Mouse (Mus musculus): ENCODE data around the gene Lrr1. TPM values are rescaled to one million over a fixed set of nuclear protein-coding genes. Genes with fewer than 3 reads are reported as not detected.

The Lrr1 gene
- total and polyA plus RNA-seq, 3 experiments: 9.2 to 35.0 (median 23.8) TPM

DNA sequence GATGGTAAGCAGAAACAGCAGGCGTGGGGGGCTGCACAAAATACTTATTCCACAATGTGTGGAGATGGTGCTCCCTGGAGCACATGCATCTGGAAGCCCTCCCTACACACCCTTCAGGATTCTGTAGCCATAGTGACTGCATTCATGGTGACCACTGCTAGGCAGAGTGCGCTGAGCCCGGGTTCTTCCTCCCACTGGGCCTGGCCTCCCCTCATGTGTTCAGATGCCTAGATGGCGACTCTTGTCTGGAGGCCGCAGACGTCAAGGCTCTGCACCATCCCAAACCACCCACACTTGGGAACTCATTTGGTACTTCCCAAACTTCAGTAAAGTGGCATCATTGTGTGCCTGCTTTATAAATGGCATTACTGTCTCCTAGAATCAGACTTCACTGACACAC, 25.2 kb upstream of the Lrr1 start:
- no peak for TF ChIP-seq MXI1 (IDR thresholded peaks at IDR 0.05; ENCODE audit: low read depth, low read length)
- no peak for TF ChIP-seq POLR2AphosphoS2 (IDR thresholded peaks at IDR 0.05; ENCODE audit: low read depth, low read length)
- TF ChIP-seq SMC3 (IDR thresholded peaks at IDR 0.05; ENCODE audit: low read depth, low read length): no peak
- TF ChIP-seq ETS1 (conservative IDR thresholded peaks at IDR 0.05; ENCODE audit: low read depth, low read length): no peak
- TF ChIP-seq CHD2 (IDR thresholded peaks at IDR 0.05; ENCODE audit: low read length): no peak
- TF ChIP-seq MYC (IDR thresholded peaks at IDR 0.05; ENCODE audit: low read depth, low read length): no peak
- TF ChIP-seq TBP (conservative IDR thresholded peaks at IDR 0.05; ENCODE audit: low read depth, low read length): no peak
- H3K27ac ChIP-seq (ENCODE audit: insufficient read depth, low read depth): no peak overlapping the region
- H3K27me3 ChIP-seq (replicated peaks): no peaks in the 10 kb centered on the region
- no peaks in the 10 kb centered on the region for H3K36me3 ChIP-seq (replicated peaks in 1 of 2; ENCODE audit: control insufficient read depth in 1 of 2, insufficient read depth in 1 of 2, low read length in 1 of 2)
- DNase-seq (ENCODE audit: extremely low read depth): no peak
- H3K9ac ChIP-seq (ENCODE audit: insufficient read depth, low read depth): no peak overlapping the region
- H3K9me3 ChIP-seq (replicated peaks; ENCODE audit: low read length): no peaks in the 10 kb centered on the region
- no peaks in the 10 kb centered on the region for H3K79me2 ChIP-seq (replicated peaks; ENCODE audit: control insufficient read depth, extremely low read depth, insufficient read depth, poor library complexity, severe bottlenecking)
- dilution Hi-C loops (cut with MboI; ENCODE audit: extremely low pct_ligation_motif_present, extremely low pct_unique_long_range_greater_than_20kb, low sequenced_read_pairs) (no loop called here), in situ Hi-C loops (cut with MboI; ENCODE audit: low pct_ligation_motif_present, low pct_unique_long_range_greater_than_20kb, low sequenced_read_pairs) (no loop called here)
- no peak overlapping the region for H3K4me3 ChIP-seq (replicated peaks in 1 of 3; ENCODE audit: low read depth in 2 of 3, low read length in 2 of 3, poor library complexity in 1 of 3)
- no peaks in the 10 kb centered on the region for H3K4me1 ChIP-seq (ENCODE audit: control insufficient read depth in 1 of 2, insufficient read depth in 2 of 2)
- no peak overlapping the region for H3K4me2 ChIP-seq (ENCODE audit: insufficient read depth, low read depth, poor library complexity, severe bottlenecking)

DNA sequence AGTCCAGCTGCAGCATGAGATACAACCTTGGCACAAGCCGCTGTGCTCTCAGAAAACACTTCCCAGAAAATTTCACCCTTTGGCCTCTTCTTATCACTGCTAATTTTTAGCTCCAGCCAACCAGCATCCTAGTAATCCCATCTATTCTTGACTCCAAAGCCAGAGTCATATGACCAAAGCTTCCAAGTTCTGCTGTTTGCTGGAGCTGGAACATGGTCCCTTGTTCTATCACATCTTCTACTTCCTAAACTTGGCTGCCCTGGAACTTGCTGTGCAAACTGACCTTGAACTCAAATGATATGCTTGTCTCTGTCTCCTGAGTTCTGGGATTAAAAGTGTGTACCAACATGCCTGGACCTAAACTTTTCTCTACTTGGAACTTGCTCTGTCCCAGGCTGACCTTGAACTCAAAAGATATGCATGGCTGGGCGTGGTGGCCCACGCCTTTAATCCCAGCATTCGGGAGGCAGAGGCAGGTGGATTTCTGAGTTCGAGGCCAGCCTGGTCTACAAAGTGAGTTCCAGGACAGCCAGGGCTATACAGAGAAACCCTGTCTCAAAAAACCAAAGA, 21.4 kb upstream of the Lrr1 start:
- no peak for DNase-seq (ENCODE audit: extremely low read depth)
- Histone ChIP-seq H3K4me3 (replicated peaks in 1 of 3; ENCODE audit: low read depth in 2 of 3, low read length in 2 of 3, poor library complexity in 1 of 3) (no peak overlapping the region), H3K79me2 (replicated peaks; ENCODE audit: control insufficient read depth, extremely low read depth, insufficient read depth, poor library complexity, severe bottlenecking) (no peaks in the 10 kb centered on the region), H3K27me3 (replicated peaks) (no peaks in the 10 kb centered on the region), H3K9me3 (replicated peaks; ENCODE audit: low read length) (no peaks in the 10 kb centered on the region), H3K4me2 (ENCODE audit: insufficient read depth, low read depth, poor library complexity, severe bottlenecking) (no peak overlapping the region), H3K27ac (ENCODE audit: insufficient read depth, low read depth) (no peak overlapping the region), H3K4me1 (ENCODE audit: control insufficient read depth in 1 of 2, insufficient read depth in 2 of 2) (no peaks in the 10 kb centered on the region), H3K9ac (ENCODE audit: insufficient read depth, low read depth) (no peak overlapping the region), H3K36me3 (replicated peaks in 1 of 2; ENCODE audit: control insufficient read depth in 1 of 2, insufficient read depth in 1 of 2, low read length in 1 of 2) (no peaks in the 10 kb centered on the region)
- in situ Hi-C loops (cut with MboI; ENCODE audit: low pct_ligation_motif_present, low pct_unique_long_range_greater_than_20kb, low sequenced_read_pairs) (no loop called here), dilution Hi-C loops (cut with MboI; ENCODE audit: extremely low pct_ligation_motif_present, extremely low pct_unique_long_range_greater_than_20kb, low sequenced_read_pairs) (no loop called here)
- TF ChIP-seq USF1 (IDR thresholded peaks at IDR 0.05; ENCODE audit: low read depth, low read length): no peak
- no peak for TF ChIP-seq E2F4 (IDR thresholded peaks at IDR 0.05; ENCODE audit: insufficient replicate concordance, low read depth, low read length)
- TF ChIP-seq TBP (conservative IDR thresholded peaks at IDR 0.05; ENCODE audit: low read depth, low read length): no peak
- TF ChIP-seq NELFE (IDR thresholded peaks at IDR 0.05; ENCODE audit: low read depth, low read length): no peak
- no peak for TF ChIP-seq ZMIZ1 (IDR thresholded peaks at IDR 0.05; ENCODE audit: low read depth, low read length)
- TF ChIP-seq JUN (IDR thresholded peaks at IDR 0.05; ENCODE audit: insufficient read depth, low read depth, low read length): no peak
- TF ChIP-seq POLR2A (IDR thresholded peaks at IDR 0.05; ENCODE audit: low read depth, low read length): no peak
- TF ChIP-seq JUND (conservative IDR thresholded peaks at IDR 0.05; ENCODE audit: low read depth, low read length): no peak
- no peak for TF ChIP-seq GABPA (IDR thresholded peaks at IDR 0.05; ENCODE audit: insufficient replicate concordance, low read depth, low read length)
- no peak for TF ChIP-seq HCFC1 (IDR thresholded peaks at IDR 0.05; ENCODE audit: low read depth, low read length)
- TF ChIP-seq RAD21 (IDR thresholded peaks at IDR 0.05; ENCODE audit: low read depth, low read length): no peak
- no peak for TF ChIP-seq RCOR1 (conservative IDR thresholded peaks at IDR 0.05; ENCODE audit: low read depth, low read length)
- no peak for TF ChIP-seq ETS1 (conservative IDR thresholded peaks at IDR 0.05; ENCODE audit: low read depth, low read length)
- no peak for TF ChIP-seq IRF4 (IDR thresholded peaks at IDR 0.05; ENCODE audit: low read depth, low read length)
- no peak for TF ChIP-seq NRF1 (IDR thresholded peaks at IDR 0.05; ENCODE audit: low read depth, low read length)

Data from CH12.LX (cell line).